Mouse (Mus musculus) thymus, postnatal 25 days (tissue): ENCODE measurements around the gene Plscr1.
A peak's percentile ranks its signal among the peaks of the same experiment; 100 is the strongest.

Source experiments
- DNase-seq: peaks from one replicate; pipeline ENCODE4 v3.0.0; 2022

Plscr1 gene

GRCm38 (mm10) chr9:92249447-92249852 is at the start of gene Plscr1:
Gene Plscr1, plus strand, starts transcription at chr9:92249750.
- no peak for DNase-seq

- DNase-seq, result no peak
These were observed 45.2 kb upstream of the Plscr1 start for GRCm38 (mm10) chr9:92204397-92204796.

- DNase-seq, result peak; percentile 13
These were observed 42.2 kb upstream of the Plscr1 start for GRCm38 (mm10) chr9:92207307-92207706.

- DNase-seq, result no peak
These were observed 41.8 kb upstream of the Plscr1 start for GRCm38 (mm10) chr9:92207757-92208156.

- DNase-seq, result no peak
These were observed 39.7 kb upstream of the Plscr1 start for GRCm38 (mm10) chr9:92209850-92210249.

GRCm38 (mm10) chr9:92210386-92210967 is 39.1 kb upstream of the Plscr1 start:
- no peak for DNase-seq

GRCm38 (mm10) chr9:92211048-92211447 is 38.5 kb upstream of the Plscr1 start:
- no peak for DNase-seq

- no peak for DNase-seq
These were observed 32.1 kb upstream of the Plscr1 start for GRCm38 (mm10) chr9:92217484-92217883.

- no peak for DNase-seq
These were observed 31.7 kb upstream of the Plscr1 start for GRCm38 (mm10) chr9:92217896-92218295.

- no peak for DNase-seq
These were observed 29.4 kb upstream of the Plscr1 start for GRCm38 (mm10) chr9:92220151-92220550.

GRCm38 (mm10) chr9:92221480-92221879 is 28.1 kb upstream of the Plscr1 start:
- DNase-seq, result no peak

- DNase-seq, result no peak
These were observed 24.8 kb upstream of the Plscr1 start for GRCm38 (mm10) chr9:92224598-92225231.

GRCm38 (mm10) chr9:92226127-92226655 is 23.4 kb upstream of the Plscr1 start:
- DNase-seq, result no peak

GRCm38 (mm10) chr9:92226795-92227194 is 22.8 kb upstream of the Plscr1 start:
- DNase-seq, result no peak

GRCm38 (mm10) chr9:92228867-92229832 is 20.4 kb upstream of the Plscr1 start:
- DNase-seq, result no peak

GRCm38 (mm10) chr9:92229833-92230205 is 19.7 kb upstream of the Plscr1 start:
- DNase-seq, result no peak

GRCm38 (mm10) chr9:92234901-92235458 is 14.6 kb upstream of the Plscr1 start:
- DNase-seq, result no peak

GRCm38 (mm10) chr9:92248773-92249446 is 640 bp upstream of the Plscr1 start:
- no peak for DNase-seq

- DNase-seq, result peak; percentile 38
These were observed 630 bp downstream of the Plscr1 start for GRCm38 (mm10) chr9:92249987-92250772.

GRCm38 (mm10) chr9:92252718-92253117 is 3.2 kb downstream of the Plscr1 start:
- no peak for DNase-seq

GRCm38 (mm10) chr9:92253585-92254321 is 4.2 kb downstream of the Plscr1 start:
- DNase-seq, result no peak
